Comparison of ENCODE assay signal across 8 mouse cellular contexts in genomic region chr10:26374436-26375311, GRCm38 (mm10). TPM values are rescaled to one million over a fixed set of nuclear protein-coding genes. Genes with fewer than 3 reads are reported as not detected.
DNase-seq lines count a peak whose midpoint lies in the region; ATAC-seq and TF ChIP-seq lines count a peak whose summit lies in the region.

No protein-coding gene starts in this region.

- peaks cover 0 to 2% of the 10 kb centered on the region in 2 experiments; a peak in 3 of 4 replicates for H3K4me1 ChIP-seq in ES-E14 (ENCODE audit: control insufficient read depth in 2 of 2, insufficient read depth in 2 of 2, low read length in 2 of 2, poor library complexity in 1 of 2)
- no peaks in the 10 kb centered on the region for H3K4me1 ChIP-seq in hindbrain, embryonic 11.5 days (replicated peaks; ENCODE audit: control insufficient read depth, insufficient read depth, low read length)

- H3K27me3 ChIP-seq in hindbrain, embryonic 11.5 days (ENCODE audit: control insufficient read depth, insufficient read depth, low read length): no peaks in the 10 kb centered on the region

- H3K27ac ChIP-seq in ES-E14 (ENCODE audit: insufficient read depth, low read depth, low read length, poor library complexity, severe bottlenecking): no peak overlapping the region
- peak overlapping the region; percentile 95 for H3K27ac ChIP-seq in hindbrain, embryonic 11.5 days (ENCODE audit: low read depth, low read length)

- peak overlapping the region; percentile 91 for H3K4me2 ChIP-seq in hindbrain, embryonic 11.5 days (replicated peaks; ENCODE audit: low read depth, low read length)

- ATAC-seq in frontal cortex, adult (ENCODE audit: low TSS enrichment): peak; percentile 56
- ATAC-seq in hindbrain, embryonic 11.5 days (ENCODE audit: low FRiP score): peak; percentile 73

- no peaks in the 10 kb centered on the region for H3K36me3 ChIP-seq in ES-E14 (ENCODE audit: control insufficient read depth, insufficient read depth, low read length, poor library complexity, severe bottlenecking)
- no peaks in the 10 kb centered on the region for H3K36me3 ChIP-seq in hindbrain, embryonic 11.5 days (ENCODE audit: control insufficient read depth, insufficient read depth, low read length)

- peak overlapping the region; percentile 72 to 80 for H3K4me3 ChIP-seq in ES-E14 (ENCODE audit: insufficient read depth in 1 of 2, low read depth in 1 of 2, low read length in 2 of 2, poor library complexity in 1 of 2, severe bottlenecking in 1 of 2)
- peak overlapping the region; percentile 79 for H3K4me3 ChIP-seq in hindbrain, embryonic 11.5 days (ENCODE audit: low read depth, low read length)

- in situ Hi-C loops in ES-E14 (cut with MboI; ENCODE audit: low sequenced_read_pairs in 2 of 2, unreplicated experiment in 2 of 2): loop anchor here in 1 of 2 experiments (25.0 kb wide), 1 partner anchor 513 kb away; no protein-coding TSS in a partner anchor

- WGBS in hindbrain, embryonic 11.5 days: 1% methylated on average over 72 of the region's 101 CpGs

- H3K9me3 ChIP-seq in ES-E14 (ENCODE audit: control insufficient read depth, insufficient read depth, low read depth, low read length): no peaks in the 10 kb centered on the region
- H3K9me3 ChIP-seq in hindbrain, embryonic 11.5 days (ENCODE audit: control insufficient read depth, low read length): no peaks in the 10 kb centered on the region

- DNase-seq in ES-E14 (ENCODE audit: low read depth, low spot score): no peak
- DNase-seq in cerebellum, adult 11-12 months: peak; percentile 45
- peak; percentile 80 for DNase-seq in hindbrain, embryonic 11.5 days (ENCODE audit: low spot score)
- peak; percentile 42 to 47 for DNase-seq in layer of hippocampus, postnatal 25 days (ENCODE audit: extremely low spot score in 1 of 2, low spot score in 1 of 2)
- peak; percentile 29 for DNase-seq in lung, postnatal 25 days (ENCODE audit: low spot score)
- DNase-seq in retina, postnatal 7 days (ENCODE audit: low read depth, low spot score): peak; percentile 31
- DNase-seq in thymus, postnatal 4 days: peak; percentile 75

- H3K9ac ChIP-seq in ES-E14 (ENCODE audit: insufficient read depth, low read depth, low read length, poor library complexity, severe bottlenecking): peak overlapping the region; percentile 72
- peak overlapping the region; percentile 94 for H3K9ac ChIP-seq in hindbrain, embryonic 11.5 days (ENCODE audit: low read depth, low read length)

TF ChIP-seq in ES-E14, 5 proteins besides CTCF, POLR2A, EP300 and RAD21:
- TF ChIP-seq ZNF384 (IDR thresholded peaks at IDR 0.05; ENCODE audit: low read depth, low read length): peak; percentile 72
- TF ChIP-seq MAFK (IDR thresholded peaks at IDR 0.05; ENCODE audit: insufficient read depth, low read depth, low read length): no peak
TF ChIP-seq in ES-E14: peak in this region for 1.

RNA-seq across cellular contexts. Expression of gene L3mbtl3, which starts 1.1 kb away (rescaled TPM):
- 3.0 and 6.0 TPM in 2 replicates for total RNA-seq in ES-E14 (2012; rRNA removed)
- polyA plus RNA-seq in hindbrain, embryonic 11.5 days (2014; fragmentation: Nextera tagmentation; extraction: Ambion mirVana): 19.0 and 19.7 TPM in 2 replicates
- total RNA-seq in layer of hippocampus, postnatal 25 days (2021): 10 to 100 TPM; 17.9 TPM
